Mouse (Mus musculus): ENCODE data around the gene Rag1.
A peak's percentile ranks its signal among the peaks of the same experiment; 100 is the strongest.

Gene Rag1

DNA sequence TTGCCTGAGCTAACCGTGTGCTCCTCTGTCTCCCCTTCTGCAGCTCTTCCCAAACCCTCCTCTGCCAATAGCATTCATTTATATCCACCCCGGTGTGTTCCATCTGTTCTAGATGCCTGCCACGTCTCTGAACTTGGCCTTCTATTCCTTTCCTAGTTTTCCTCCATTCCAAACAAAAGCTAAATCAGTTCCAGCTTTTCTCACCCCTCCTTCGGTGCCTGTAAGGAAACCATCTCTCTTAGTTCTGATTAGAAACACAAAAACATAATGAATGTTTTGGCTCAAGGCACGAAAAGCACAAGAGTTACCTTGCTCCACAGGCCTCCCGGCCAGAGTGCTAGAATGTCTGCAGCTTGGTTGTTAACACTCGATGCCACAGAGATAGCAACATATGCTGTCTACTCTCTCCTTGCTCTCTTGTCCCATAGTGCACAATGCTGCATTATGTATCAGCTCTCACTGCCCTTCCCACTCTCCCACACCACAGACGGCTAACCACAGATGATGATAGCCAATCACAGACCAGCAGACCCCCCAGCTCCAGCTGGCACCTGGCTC, at the start of gene Rag1, which contains the start of gene B230118H07Rik:
Gene Rag1 (minus strand): TSS at position 388 of the 558 bp plus-strand sequence.
Gene B230118H07Rik (minus strand): TSS at position 419 of the 558 bp plus-strand sequence.
- DNase-seq = no peak

DNA sequence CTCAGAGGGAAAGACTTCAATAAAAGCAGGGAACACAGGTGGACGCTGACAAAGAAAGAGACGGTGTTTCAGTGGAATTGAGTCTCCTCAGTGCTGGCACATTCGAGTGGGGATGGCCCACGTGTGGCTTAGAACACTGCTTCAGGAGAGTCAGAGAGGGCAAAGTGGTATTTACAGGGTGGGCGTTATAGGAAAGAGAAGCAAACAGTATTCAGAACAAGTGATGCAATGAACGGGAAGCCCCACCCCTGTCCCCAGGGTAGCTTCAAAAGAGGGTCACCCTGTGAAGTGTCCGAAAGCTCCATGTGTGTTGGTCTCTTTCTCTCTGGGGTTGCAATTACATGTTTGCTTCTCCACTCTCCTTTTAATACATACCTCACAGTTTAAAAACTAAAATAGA, 46.3 kb upstream of the Rag1 start:
- DNase-seq = no peak

DNA sequence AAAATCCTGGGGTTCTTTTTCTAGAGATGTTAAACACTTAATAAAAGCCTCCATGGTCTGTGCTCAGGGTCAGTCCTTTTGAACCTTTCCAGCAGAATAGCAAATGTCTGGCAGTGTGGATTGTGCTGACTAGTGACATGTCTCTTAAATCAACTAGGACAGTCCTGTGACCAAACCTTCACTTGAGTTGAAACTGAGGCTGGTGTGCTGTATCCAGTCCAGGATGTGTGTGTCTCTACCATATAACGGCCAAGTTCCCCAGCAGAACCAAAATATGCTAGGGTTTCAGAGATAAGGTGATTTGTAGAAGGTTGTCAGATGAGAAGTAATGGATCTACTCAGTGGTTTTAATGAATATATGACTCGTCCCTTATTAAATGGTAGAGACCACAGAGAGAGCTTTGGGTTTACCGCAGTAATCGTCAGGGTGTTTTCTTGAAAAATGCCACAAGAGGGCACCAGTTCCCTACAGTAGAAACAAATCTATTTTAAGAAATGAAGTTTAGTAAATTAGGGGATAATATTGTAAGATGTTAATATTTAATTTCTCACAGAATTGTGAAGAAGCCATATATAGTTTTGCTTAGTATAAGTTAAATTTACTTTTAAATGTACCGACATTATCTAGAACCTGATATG, 44.4 kb upstream of the Rag1 start:
- DNase-seq = no peak

DNA sequence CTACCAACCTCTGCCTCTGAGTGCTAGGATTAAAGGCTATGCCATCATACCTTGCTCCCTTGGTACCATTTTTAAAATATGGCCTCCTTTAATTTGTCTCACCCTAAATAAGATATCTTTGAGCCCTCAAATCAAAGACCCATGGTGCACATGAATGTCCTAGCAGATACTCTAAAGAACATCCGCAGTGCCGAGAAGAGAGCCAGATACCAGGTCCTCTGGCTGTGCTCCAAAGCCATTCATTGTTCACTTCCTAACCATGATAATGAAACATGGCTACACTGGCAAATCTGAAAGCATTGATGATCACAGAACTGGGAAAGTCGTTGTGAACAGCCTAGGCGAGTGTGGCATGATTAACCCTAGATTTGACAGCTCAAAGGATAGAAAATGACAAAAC, 43.7 kb upstream of the Rag1 start:
- DNase-seq = no peak

DNA sequence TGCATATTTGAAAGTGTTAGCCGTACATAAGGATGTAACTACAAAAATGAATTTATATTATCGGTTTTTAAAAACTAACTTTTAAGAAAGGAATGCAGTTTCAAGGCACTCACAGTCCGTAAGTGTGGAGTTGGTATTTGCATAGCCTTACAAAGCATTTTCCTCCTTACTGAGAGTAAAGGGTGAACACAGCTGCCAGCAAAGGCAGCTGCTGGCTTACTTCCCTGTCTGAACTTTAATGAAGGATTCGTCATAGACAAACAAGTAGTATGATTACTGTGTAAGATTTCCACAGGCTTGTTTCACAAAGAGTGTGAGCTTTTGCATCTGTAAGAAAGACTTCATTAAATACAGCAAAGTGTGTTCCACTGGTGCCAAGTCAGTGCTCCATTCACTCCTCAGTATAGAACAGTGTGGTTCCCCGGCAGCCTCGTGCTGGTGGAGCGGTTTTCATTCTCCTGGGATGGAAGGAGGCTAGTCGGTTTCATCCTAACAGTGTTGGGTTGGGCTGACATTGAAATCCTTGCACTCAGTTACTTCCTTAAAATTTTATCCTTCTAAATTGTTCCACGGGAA, 41.0 kb upstream of the Rag1 start:
- no peak for DNase-seq

DNA sequence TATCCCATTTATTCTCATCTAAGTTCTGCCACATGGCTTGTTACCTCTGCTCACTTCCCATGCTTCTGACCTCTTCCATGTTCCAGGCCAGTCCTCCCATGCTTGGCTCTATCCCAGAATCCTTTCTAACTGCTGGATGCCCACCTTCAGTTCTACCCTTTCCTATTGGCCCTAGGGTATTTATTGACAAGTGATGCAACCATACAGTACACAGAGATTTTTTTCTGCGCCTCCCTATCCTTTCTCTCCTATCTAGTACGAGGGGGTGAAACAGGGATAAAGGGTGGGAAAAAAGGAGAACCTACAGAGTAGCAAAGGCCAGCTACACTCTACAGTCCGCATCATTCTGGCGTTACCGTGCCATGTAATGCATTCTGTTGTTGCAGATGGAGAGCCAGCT, 38.7 kb upstream of the Rag1 start:
- no peak for DNase-seq

DNA sequence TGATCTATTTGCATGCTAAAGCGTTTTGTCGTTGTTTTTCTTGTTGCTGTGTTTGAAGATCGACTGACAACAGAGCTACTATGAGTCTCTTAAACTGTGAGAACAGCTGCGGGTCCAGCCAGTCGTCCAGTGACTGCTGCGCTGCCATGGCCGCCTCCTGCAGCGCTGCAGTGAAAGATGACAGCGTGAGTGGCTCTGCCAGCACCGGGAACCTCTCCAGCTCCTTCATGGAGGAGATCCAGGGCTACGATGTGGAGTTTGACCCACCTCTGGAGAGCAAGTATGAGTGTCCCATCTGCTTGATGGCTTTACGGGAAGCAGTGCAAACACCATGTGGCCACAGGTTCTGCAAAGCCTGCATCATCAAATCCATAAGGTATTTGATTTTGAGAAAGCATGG, 35.1 kb upstream of the Rag1 start:
- DNase-seq = peak; percentile 69

DNA sequence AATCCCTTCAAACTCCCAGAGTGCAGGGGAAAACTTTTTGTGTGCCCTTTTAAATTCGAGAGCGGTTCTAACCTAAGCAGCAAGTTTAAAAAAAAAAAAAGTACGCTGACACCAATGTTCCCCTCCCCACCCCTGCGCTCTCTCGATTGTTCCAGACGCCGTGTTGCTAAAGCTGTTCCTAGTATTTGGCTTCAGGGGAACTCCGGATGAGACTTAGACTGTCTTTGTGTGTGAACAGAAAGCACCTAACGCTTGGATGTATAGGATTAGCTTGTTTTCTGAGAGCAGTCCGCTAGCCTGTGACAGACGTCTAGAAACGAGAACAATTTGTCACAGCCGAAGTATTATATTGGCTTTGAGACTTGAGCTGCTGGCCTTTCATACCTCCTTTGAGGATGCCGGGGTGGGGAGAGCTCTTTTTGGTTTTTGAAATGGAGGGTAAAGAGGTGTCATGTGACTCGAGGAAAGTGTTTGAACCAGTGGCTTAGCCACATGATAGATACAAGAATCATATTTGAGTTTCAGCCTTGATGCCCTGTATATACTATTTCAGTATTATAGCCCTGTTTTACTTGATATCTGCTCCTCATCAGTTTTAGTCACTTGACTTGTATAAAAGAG, 30.0 kb upstream of the Rag1 start:
- peak; percentile 15 for DNase-seq

DNA sequence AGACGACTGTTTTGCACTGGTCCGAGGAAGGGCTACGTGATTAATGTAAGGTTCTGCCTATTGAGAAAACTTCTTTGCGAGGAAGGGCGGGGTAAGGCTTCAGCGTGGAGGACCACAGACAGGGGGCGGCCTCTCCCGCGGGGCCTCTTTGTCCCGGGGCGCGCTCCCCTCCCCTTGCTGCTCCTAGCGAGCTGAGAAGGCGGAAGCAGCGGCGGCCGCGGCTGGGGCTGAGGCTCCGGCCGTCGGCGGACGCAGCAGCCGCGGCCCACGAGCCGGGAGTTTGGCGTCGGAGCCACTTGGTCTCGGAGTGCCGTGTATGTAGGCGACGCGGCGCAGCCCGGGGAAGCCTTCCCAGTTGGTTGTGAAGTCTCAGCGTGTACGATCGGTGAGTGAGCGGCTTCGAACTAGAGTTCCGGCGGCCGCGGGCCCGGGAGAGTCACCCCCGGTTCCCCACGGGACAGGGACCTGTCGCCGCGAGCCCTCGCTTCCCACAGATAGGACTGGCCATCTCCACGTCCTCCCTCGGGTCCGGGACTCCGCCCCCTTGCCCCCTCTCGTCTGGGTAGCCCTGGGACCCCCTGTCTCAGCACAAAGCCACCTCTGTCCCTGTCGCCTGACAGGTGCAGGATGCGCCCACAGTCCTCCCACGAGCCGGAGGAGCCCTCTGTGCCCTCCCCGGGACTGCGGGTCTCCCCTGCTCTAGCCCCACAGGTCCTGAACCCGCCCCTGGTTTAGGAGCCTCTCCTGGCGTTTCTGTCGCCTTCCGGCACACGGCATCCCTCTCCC, 29.1 kb upstream of the Rag1 start, which contains the start of gene Traf6:
Gene Traf6 (plus strand): TSS at position 194 of the 786 bp plus-strand sequence.
- peak; percentile 88 for DNase-seq

DNA sequence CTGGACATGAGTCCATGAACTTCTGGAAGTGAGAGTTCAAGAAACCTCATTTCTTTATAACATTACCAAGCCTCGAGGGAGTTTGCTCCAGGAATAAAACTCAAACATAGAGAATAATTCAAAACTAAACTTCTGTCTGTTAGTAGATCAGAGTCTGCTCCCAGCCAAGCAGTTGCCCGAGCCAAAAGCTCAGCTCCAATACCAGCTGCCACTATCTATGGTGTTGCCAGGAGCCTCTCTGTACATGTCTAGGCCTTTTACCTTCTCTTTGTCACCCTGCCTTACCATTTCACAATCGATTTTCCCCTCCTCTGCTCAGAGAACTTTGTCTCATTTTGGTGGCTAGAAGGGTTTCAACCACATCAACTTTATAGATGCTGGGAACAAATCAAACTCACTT, 24.2 kb upstream of the Rag1 start:
- no peak for DNase-seq

DNA sequence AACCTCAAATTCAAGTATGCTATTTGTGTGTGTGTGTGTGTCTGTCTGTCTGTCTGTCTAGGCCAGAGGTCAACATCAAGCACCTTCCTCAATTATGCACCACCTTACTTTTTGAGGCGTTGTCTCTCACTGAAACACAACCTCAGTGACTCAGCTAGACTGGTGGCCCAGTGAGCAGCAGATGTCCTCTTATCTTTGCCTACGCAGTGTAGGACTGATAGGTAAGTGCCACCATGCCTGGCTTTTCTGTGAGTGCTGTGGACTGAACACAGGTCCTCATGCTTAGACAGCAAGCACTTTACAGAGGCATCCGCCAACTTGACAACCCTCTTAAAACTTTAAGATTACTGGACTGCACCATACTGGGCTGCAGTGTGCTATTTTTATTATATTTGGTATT, 19.4 kb upstream of the Rag1 start:
- DNase-seq = no peak

DNA sequence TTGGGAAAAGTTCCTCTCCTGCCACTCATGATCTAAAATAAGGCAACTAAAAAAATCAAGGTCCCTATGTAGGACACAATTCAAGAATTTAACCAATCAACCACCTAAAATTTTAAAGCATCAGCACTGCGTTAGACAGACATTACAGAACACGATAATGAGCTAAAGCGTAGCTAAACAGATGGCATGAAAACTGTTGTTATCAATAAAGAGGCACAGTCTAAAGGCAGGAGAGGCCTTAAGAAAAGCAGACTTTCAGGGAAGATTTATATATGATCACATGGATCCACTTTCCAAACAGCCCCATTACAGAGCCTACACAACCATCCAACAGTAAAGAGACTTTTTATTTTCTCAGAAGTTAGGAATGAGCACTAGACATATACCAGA, 16.4 kb upstream of the Rag1 start:
- DNase-seq = no peak

DNA sequence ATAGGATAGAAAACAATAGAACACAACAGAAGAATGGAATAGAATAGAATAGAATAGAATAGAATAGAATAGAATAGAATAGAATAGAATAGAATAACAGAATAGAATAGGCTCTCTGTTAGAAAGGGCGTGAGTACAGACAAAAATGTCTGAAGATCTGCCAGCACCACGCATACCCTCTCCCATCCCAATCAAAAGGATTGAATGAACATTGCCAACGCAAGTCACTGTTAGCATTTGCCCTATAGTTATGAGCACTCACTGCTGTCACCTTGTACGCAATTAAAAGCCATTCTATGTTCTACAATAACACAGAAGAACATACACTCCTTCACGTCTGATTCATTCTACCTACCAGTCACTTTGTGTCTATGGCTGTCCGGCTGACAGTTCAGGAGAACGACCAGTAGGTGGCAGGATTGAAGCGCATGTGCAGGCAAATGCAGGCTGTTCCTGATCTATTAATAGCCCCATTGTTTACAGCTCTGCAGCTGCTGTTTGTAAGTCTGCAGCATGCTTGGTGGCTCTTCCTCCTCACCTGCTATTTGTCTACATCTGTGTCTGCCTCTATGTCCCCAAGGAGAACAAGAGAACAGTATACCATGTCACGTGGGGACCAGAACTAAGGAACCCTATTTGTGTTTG, 15.9 kb upstream of the Rag1 start:
- peak; percentile 77 for DNase-seq

DNA sequence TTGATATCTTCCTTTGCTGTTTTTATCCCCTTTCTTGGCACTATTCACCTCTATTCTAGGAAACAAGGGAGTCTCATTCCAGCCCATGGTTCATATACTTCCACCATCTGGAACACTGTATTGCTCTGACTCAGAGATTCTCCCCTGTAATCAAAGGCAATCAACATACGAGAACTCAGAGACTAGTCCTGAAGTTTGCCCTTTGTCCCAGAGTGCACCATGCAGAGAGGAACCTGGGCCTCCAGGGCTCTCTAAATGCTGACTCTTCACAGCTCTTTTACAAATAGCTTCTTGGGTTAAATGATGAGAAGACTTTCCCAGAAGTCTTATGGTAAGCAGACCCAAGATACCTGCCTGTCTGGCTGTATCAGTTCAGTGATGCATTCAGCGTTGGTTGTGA, 11.2 kb upstream of the Rag1 start:
- no peak for DNase-seq

DNA sequence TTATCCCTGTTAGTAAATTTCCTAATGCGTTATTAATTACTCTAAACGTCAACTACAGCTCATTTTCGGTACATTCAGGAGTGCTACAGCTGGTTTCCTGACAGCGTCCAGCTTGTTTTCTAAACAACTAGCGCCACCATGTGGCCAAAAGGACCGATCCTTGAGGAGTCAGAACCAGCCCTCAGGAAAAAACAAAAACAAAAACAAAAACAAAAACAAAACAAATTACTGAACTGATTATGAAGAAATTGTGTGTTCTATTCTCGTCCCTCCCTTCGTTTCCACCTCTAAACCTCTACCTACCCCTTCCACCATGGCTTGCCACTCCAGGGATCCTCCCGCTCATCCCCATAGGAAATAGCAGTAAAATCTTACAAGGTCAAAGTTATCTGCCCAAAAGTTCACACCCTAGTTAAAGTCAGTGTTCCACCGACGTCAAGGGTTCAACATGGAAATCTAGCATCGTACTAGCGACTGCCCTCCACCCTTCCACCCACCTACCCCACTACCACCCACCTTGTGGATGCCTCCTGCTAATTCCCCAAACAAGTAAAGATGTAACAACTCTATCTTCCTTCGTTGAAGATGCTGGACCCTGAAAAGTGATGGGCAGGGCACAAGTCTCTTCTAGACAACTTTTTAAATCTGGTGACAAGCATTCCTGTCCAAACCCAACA, 3.8 kb upstream of the Rag1 start:
- DNase-seq = peak; percentile 80

DNA sequence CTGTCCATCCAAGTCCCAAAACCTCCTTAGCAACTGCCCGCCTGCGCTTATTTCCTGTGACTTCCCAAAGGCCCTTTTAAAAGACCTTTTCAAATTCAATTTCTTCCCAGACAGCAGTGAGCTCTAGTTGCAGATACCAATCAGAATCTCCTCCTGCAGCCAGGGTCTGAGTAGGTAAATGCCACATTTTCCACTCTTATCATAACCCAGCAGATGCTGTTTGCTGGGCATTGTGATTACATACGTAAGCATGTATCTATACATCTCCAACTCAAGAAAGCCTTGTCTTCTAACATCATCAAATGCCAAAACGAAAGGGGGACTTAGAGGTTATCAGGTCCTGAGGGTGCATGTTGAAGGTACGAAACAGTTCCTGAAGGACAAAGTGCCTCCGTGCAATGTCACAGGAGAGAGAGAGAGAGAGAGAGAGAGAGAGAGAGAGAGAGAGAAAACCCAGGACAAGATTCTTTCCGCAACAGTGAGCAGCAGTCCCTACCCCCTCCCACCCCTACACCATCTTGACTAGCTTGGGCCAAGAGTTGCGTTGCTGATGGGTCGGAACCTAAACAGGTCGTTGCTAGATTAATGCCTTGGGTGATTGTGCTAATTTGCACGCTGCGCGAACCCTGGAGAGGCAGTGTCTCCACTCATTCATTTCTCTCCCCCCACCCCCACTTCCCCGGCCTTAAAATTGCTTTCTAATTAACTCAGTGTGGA, 3.1 kb upstream of the Rag1 start:
- DNase-seq = no peak

DNA sequence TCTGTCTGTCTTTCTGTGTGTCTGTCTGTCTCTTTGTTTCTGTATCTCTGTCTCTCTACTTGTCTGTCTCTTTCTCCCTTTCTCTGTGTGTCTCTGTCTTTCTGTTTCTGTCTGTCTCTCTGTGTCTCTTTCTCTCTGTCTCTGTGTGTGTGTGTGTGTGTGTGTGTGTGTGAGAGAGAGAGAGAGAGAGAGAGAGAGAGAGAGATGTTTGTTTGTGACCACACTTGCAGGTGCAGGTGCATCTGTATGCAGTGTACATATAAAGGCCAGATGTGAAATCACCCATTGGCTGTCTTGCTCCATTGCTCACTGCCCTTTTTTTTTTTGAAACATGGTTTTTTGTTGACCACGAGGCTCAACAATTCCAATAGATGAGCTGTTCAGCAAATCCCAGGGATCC, 1.1 kb upstream of the Rag1 start:
- DNase-seq = no peak

DNA sequence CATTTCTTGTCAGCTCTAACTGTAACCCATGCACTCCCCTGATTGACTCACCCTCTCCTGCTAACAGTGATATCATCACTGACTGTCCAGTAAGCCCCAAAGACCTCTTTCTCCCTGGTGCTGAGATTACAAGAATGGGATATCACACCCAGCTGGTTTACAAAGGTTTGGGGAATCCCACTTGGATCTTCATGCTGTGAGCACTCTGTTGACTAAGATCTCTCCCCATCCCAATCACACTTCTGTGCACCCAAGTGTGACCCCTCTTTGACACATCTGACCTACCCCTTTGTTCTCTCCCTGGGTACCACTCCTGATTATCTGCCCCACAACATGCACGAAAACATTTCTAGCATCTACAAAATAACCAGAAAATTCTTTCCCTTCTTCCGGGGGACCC, 940 bp downstream of the Rag1 start:
- DNase-seq = no peak

DNA sequence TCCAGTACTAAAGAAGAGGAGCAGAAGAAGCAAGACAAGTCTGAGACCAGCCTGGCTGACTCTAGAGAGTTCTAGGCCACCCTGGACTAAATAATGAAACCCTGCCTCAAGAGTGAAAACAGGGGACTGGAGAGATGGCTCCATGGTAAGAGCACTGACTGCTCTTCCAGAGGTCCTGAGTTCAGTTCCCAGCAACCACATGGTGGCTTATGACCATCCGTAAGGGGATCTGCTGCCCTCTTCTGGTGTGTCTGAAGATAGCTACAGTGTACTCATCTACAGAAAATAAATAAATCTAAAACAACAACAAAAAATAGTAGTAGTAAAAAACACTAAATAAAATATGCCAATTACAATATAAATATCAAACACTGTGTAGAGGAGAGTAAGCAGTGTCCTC, 3.5 kb downstream of the Rag1 start:
- DNase-seq = no peak

DNA sequence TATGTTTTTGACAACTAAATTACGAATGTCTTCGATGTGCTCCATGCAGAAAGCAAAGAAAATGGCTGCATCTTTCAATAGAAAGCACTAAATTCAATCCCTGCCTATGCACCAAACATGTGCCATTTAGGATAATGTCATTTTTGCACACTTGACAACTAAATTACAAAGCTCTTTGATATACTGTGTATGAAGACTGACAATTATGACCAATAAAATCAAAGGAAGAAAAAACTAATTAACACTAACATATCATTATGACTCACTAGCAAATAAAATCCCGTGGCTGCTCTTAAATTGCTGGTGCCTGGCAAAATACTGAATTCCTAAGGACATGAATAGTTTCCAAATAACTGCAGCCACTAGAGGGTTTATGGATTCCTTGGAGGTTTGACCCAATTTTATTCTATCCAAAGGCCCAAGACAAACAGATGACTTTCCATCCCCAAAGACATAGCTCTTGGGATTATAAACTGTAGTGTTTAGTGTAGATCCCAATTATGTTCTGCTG, 9.4 kb downstream of the Rag1 start:
- no peak for DNase-seq
